Mouse (Mus musculus): ENCODE results near the gene Dnajc21.

DNA sequence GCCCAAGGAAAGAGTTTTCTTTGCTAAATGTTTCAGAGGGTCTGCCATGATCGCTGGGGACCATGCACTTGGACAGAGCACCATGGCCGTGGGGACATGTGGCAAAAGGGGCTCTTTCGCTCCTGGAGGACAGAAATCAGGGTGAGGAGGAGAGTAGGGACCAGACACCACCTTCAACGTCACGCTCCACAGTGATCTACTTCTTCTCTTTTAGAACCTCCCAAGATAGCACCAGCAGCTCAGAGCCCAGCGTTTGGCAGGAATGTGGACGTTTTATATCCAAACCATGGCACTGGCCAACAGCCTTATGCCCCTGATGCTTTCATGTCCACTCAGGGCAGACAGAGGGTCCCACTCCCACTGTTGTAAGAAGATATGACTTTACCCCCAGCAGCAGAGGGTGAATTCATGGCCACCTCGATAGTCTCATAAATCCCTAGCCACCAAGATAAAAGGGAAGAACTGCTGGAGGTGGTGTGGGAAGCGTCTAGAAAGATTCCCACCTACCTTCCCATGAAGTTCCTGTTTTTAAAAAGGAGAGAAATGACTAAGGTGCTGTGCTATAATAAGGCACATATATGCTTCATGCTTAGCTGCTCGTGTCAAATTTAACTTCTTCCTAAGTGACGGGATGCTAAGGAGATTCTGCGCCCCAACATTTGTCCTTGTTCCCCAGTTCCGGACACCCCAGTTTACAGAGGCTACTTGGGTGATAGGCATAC lies 43.6 kb downstream of the Dnajc21 start:
- TF ChIP-seq CTCF (IDR thresholded peaks at IDR 0.05; ENCODE audit: low read depth, low read length) (no peak), POLR2AphosphoS5 (IDR thresholded peaks at IDR 0.05; ENCODE audit: insufficient replicate concordance, low read depth, low read length) (no peak), TAL1 (conservative IDR thresholded peaks at IDR 0.05; ENCODE audit: low read depth, low read length) (no peak)

All from G1E (cell line).